Mouse (Mus musculus): Measurements from ENCODE around the gene Notch2.

DNA sequence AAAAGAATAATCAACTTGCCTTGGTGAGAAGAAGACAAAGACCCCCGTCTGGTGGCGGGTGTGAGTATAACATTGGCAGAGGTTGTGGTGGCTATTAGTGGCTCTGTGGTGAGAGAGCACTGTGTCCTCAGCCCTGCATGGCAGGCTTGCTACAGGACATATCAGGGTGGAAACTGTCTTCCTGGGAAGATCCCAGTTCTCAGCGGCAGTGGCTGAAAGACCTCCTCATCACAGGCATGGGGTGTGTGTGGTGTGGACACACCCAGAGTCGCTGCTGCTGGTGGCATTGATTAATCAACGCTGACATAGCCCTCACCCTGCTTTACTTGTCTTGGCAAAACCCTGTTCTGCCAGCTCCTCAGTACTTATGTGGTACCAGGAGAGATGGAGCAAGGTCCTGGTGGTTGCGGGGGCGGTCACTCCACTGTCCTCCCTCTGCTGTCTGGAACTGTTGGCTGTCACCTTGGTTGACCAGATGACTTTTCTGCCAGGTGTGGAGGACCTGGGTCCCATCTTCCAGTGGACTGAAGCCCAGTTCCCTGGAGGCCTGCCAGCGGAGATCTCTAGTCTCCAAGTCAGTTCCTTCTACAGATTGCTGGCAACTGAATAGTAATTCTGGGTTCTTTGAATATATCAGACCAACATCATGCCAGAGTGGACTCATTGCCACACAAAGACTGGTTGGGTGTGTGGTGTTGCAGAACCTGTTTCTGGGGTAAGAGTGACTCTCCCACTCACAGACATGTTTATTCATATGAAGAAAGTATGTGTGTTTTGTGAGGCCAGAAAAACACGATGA, 7.3 kb downstream of the Notch2 start:
- TF ChIP-seq POLR2A (IDR thresholded peaks at IDR 0.05; ENCODE audit: borderline replicate concordance, control insufficient read depth, low read depth, low read length) (no peak), CTCF (IDR thresholded peaks at IDR 0.05; ENCODE audit: control insufficient read depth, insufficient read depth, low read length) (no peak)

Measured in bone marrow, adult 2 months (tissue).